Mouse (Mus musculus): ENCODE data around the gene Pcp4. TPM values are rescaled to one million over a fixed set of nuclear protein-coding genes. Genes with fewer than 3 reads are reported as not detected.
A peak's percentile ranks its signal among the peaks of the same experiment; 100 is the strongest.
"Not testable (repeated sequence)": the region's sequence is repeated elsewhere in the genome, so short reads cannot be mapped to it uniquely, and the experiment has no call there.

Gene Pcp4
- 15.9 and 19.6 TPM in 2 replicates for polyA plus RNA-seq (2016; fragmentation: Nextera tagmentation; extraction: Ambion mirVana)

GRCm38 (mm10) chr16:96467445-96467844 lies at the start of gene Pcp4:
Gene Pcp4 (plus strand): TSS chr16:96467606.
- H3K4me3 ChIP-seq: no peak within 1 kb of the TSS
- no peak within 1 kb of the TSS for H3K27ac ChIP-seq
- H3K9me3 ChIP-seq: no peaks in the 10 kb centered on the region
- H3K4me2 ChIP-seq (replicated peaks): no peak within 1 kb of the TSS
- peaks cover 4% of the 10 kb centered on the region for H3K4me1 ChIP-seq
- ATAC-seq (ENCODE audit: insufficient number of reproducible peaks, insufficient read depth, low FRiP score, low TSS enrichment): peak; percentile 47; the same call in 1 of the 2 replicates
- 10% methylated on average over 8 of the region's 8 CpGs for WGBS
- H3K36me3 ChIP-seq: no peaks in the 10 kb centered on the region
- H3K27me3 ChIP-seq: peaks cover 3% of the 10 kb centered on the region; the same call in 1 of the 2 replicates
- no peak within 1 kb of the TSS for H3K9ac ChIP-seq

- H3K27me3 ChIP-seq: no peaks in the 10 kb centered on the region
- no peak overlapping the region for H3K4me2 ChIP-seq (replicated peaks)
- H3K36me3 ChIP-seq: no peaks in the 10 kb centered on the region
- no peak overlapping the region for H3K4me3 ChIP-seq
- no peak overlapping the region for H3K9ac ChIP-seq
- WGBS: 86% methylated on average over 2 of the region's 2 CpGs
- no peak overlapping the region for H3K27ac ChIP-seq
- ATAC-seq (ENCODE audit: insufficient number of reproducible peaks, insufficient read depth, low FRiP score, low TSS enrichment): no peak
- no peaks in the 10 kb centered on the region for H3K9me3 ChIP-seq
- no peaks in the 10 kb centered on the region for H3K4me1 ChIP-seq
Observed at GRCm38 (mm10) chr16:96425044-96425443, 42.4 kb upstream of the Pcp4 start.

- WGBS: 85% methylated on average over 7 of the region's 7 CpGs
Observed at GRCm38 (mm10) chr16:96426671-96427070, 40.7 kb upstream of the Pcp4 start.

GRCm38 (mm10) chr16:96429046-96429445 lies 38.4 kb upstream of the Pcp4 start:
- Histone ChIP-seq H3K4me1 (no peaks in the 10 kb centered on the region), H3K27ac (no peak overlapping the region), H3K27me3 (no peaks in the 10 kb centered on the region), H3K9ac (no peak overlapping the region), H3K36me3 (no peaks in the 10 kb centered on the region), H3K4me2 (replicated peaks) (no peak overlapping the region), H3K9me3 (no peaks in the 10 kb centered on the region), H3K4me3 (no peak overlapping the region)
- 76% methylated on average over 3 of the region's 3 CpGs for whole genome bisulfite sequencing
- ATAC-seq (ENCODE audit: insufficient number of reproducible peaks, insufficient read depth, low FRiP score, low TSS enrichment): no peak

More at GRCm38 (mm10) chr16:96426671-96427070, 40.7 kb upstream of the Pcp4 start:
- no peak for ATAC-seq (ENCODE audit: insufficient number of reproducible peaks, insufficient read depth, low FRiP score, low TSS enrichment)
- no peaks in the 10 kb centered on the region for H3K36me3 ChIP-seq
- no peak overlapping the region for H3K27ac ChIP-seq
- no peak overlapping the region for H3K4me3 ChIP-seq
- no peak overlapping the region for H3K4me2 ChIP-seq (replicated peaks)
- no peaks in the 10 kb centered on the region for H3K27me3 ChIP-seq
- H3K9ac ChIP-seq: no peak overlapping the region
- H3K9me3 ChIP-seq: no peaks in the 10 kb centered on the region
- no peaks in the 10 kb centered on the region for H3K4me1 ChIP-seq

GRCm38 (mm10) chr16:96433266-96433665 lies 34.1 kb upstream of the Pcp4 start:
- no peak for ATAC-seq (ENCODE audit: insufficient number of reproducible peaks, insufficient read depth, low FRiP score, low TSS enrichment)
- H3K27ac ChIP-seq: no peak overlapping the region
- H3K4me1 ChIP-seq: 0 out of 2 replicates have a peak, but pooled peaks cover 6% of the 10 kb centered on the region
- no peak overlapping the region for H3K9ac ChIP-seq
- 81% methylated on average over 10 of the region's 10 CpGs for WGBS
- no peak overlapping the region for H3K4me2 ChIP-seq (replicated peaks)
- H3K4me3 ChIP-seq: no peak overlapping the region
- no peaks in the 10 kb centered on the region for H3K36me3 ChIP-seq
- no peaks in the 10 kb centered on the region for H3K27me3 ChIP-seq
- H3K9me3 ChIP-seq: no peaks in the 10 kb centered on the region

GRCm38 (mm10) chr16:96434024-96434785 lies 33.2 kb upstream of the Pcp4 start:
- Histone ChIP-seq H3K4me2 (replicated peaks) (no peak overlapping the region), H3K4me1 (0 out of 2 replicates have a peak, but pooled peaks cover 6% of the 10 kb centered on the region), H3K36me3 (no peaks in the 10 kb centered on the region), H3K27me3 (no peaks in the 10 kb centered on the region), H3K9me3 (no peaks in the 10 kb centered on the region), H3K27ac (no peak overlapping the region), H3K4me3 (no peak overlapping the region), H3K9ac (no peak overlapping the region)
- no peak for ATAC-seq (ENCODE audit: insufficient number of reproducible peaks, insufficient read depth, low FRiP score, low TSS enrichment)
- 68% methylated on average over 3 of the region's 3 CpGs for WGBS

GRCm38 (mm10) chr16:96438946-96439345 lies 28.5 kb upstream of the Pcp4 start:
- Histone ChIP-seq H3K27ac (no peak overlapping the region), H3K27me3 (no peaks in the 10 kb centered on the region), H3K4me2 (replicated peaks) (no peak overlapping the region), H3K36me3 (no peaks in the 10 kb centered on the region), H3K4me1 (peaks cover 10% of the 10 kb centered on the region; the same call in 1 of the 2 replicates), H3K9me3 (no peaks in the 10 kb centered on the region), H3K4me3 (no peak overlapping the region), H3K9ac (no peak overlapping the region)
- WGBS: 84% methylated on average over 5 of the region's 5 CpGs
- no peak for ATAC-seq (ENCODE audit: insufficient number of reproducible peaks, insufficient read depth, low FRiP score, low TSS enrichment)

GRCm38 (mm10) chr16:96439682-96440081 lies 27.7 kb upstream of the Pcp4 start:
- Histone ChIP-seq H3K4me3 (no peak overlapping the region), H3K36me3 (no peaks in the 10 kb centered on the region), H3K27ac (no peak overlapping the region), H3K4me1 (peaks cover 10% of the 10 kb centered on the region; the same call in 1 of the 2 replicates), H3K4me2 (replicated peaks) (no peak overlapping the region), H3K27me3 (no peaks in the 10 kb centered on the region), H3K9ac (no peak overlapping the region), H3K9me3 (no peaks in the 10 kb centered on the region)
- WGBS: 73% methylated on average over 4 of the region's 4 CpGs
- ATAC-seq (ENCODE audit: insufficient number of reproducible peaks, insufficient read depth, low FRiP score, low TSS enrichment): no peak

- 84% methylated on average over 8 of the region's 8 CpGs for WGBS
- Histone ChIP-seq H3K9ac (no peak overlapping the region), H3K27me3 (no peaks in the 10 kb centered on the region), H3K4me3 (no peak overlapping the region), H3K4me1 (peaks cover 10% of the 10 kb centered on the region; the same call in 1 of the 2 replicates), H3K36me3 (no peaks in the 10 kb centered on the region), H3K4me2 (replicated peaks) (no peak overlapping the region), H3K27ac (no peak overlapping the region), H3K9me3 (no peaks in the 10 kb centered on the region)
- no peak for ATAC-seq (ENCODE audit: insufficient number of reproducible peaks, insufficient read depth, low FRiP score, low TSS enrichment)
Observed at GRCm38 (mm10) chr16:96440871-96441270, 26.5 kb upstream of the Pcp4 start.

- Histone ChIP-seq H3K27me3 (no peaks in the 10 kb centered on the region), H3K4me2 (replicated peaks) (no peak overlapping the region), H3K4me1 (peaks cover 10% of the 10 kb centered on the region; the same call in 1 of the 2 replicates), H3K9me3 (no peaks in the 10 kb centered on the region), H3K27ac (no peak overlapping the region), H3K36me3 (no peaks in the 10 kb centered on the region), H3K9ac (no peak overlapping the region), H3K4me3 (no peak overlapping the region)
- WGBS: 87% methylated on average over 3 of the region's 3 CpGs
- ATAC-seq (ENCODE audit: insufficient number of reproducible peaks, insufficient read depth, low FRiP score, low TSS enrichment): no peak
Observed at GRCm38 (mm10) chr16:96441826-96442225, 25.6 kb upstream of the Pcp4 start.

- H3K4me3 ChIP-seq: no peak within 1 kb of the TSS
- H3K9ac ChIP-seq: no peak within 1 kb of the TSS
- H3K36me3 ChIP-seq: no peaks in the 10 kb centered on the region
- no peaks in the 10 kb centered on the region for H3K27me3 ChIP-seq
- peaks cover 4% of the 10 kb centered on the region; the same call in 1 of the 2 replicates for H3K4me1 ChIP-seq
- 78% methylated on average over 2 of the region's 2 CpGs for WGBS
- no peaks in the 10 kb centered on the region for H3K9me3 ChIP-seq
- no peak for ATAC-seq (ENCODE audit: insufficient number of reproducible peaks, insufficient read depth, low FRiP score, low TSS enrichment)
- H3K27ac ChIP-seq: no peak within 1 kb of the TSS
- no peak within 1 kb of the TSS for H3K4me2 ChIP-seq (replicated peaks)
Observed at GRCm38 (mm10) chr16:96443468-96443867, 23.9 kb upstream of the Pcp4 start, which contains the start of gene Itgb2l. Gene Itgb2l (minus strand): TSS chr16:96443619.

- not testable (repeated sequence) for H3K36me3 ChIP-seq; H3K4me2 ChIP-seq (replicated peaks); H3K9ac ChIP-seq; ATAC-seq (ENCODE audit: insufficient number of reproducible peaks, insufficient read depth, low FRiP score, low TSS enrichment); H3K4me1 ChIP-seq; H3K27me3 ChIP-seq; H3K9me3 ChIP-seq; H3K27ac ChIP-seq; H3K4me3 ChIP-seq
- WGBS: 93% methylated on average over 14 of the region's 16 CpGs
Observed at GRCm38 (mm10) chr16:96450871-96451270, 16.5 kb upstream of the Pcp4 start.

Data from embryonic facial prominence, embryonic 12.5 days (tissue).